12 mouse cellular contexts compared by ENCODE assay signal in genomic region chr4:119748341-119748740, GRCm38 (mm10).
"Had no signal": no experiment of that assay in that cellular context is flagged by ENCODE, and none has a peak within 500 bp of the region (broad histone marks: within the 10 kb centered on the region; RNA-seq: fewer than 3 reads in every experiment).

No protein-coding gene starts in this region.

- DNase-seq: left cerebral cortex, postnatal 4 days; liver; liver, embryonic 13.5 days; liver, postnatal 0 days; lung, adult 18-20 months; lung, adult 2 months; lung, embryonic 14.5 days; lung, postnatal 10 days; lung, postnatal 14 days; lung, postnatal 36 days; lung, postnatal 4 days; midbrain, embryonic 14.5 days had no signal
